Mouse (Mus musculus) brain, embryonic 14.5 days (tissue): Measurements from ENCODE around the gene Cyren.

Experiments
- CTCF ChIP-seq: fragments of 200-500 bp; IDR thresholded peaks from 2 replicates; pipeline ENCODE4 v1.5.1; 2012; ENCODE audit warnings: inconsistent platforms, mild to moderate bottlenecking, moderate library complexity, borderline replicate concordance; ENCODE audit not compliant: insufficient read depth, insufficient read length; ENCODE audit errors: extremely low read depth
- POLR2A ChIP-seq: fragments of 200-500 bp; IDR thresholded peaks from 2 replicates; pipeline ENCODE4 v1.6.1; 2012; ENCODE audit warnings: mild to moderate bottlenecking, inconsistent platforms, borderline replicate concordance; ENCODE audit not compliant: poor library complexity, insufficient read depth, insufficient read length, severe bottlenecking; ENCODE audit errors: extremely low read depth

DNA sequence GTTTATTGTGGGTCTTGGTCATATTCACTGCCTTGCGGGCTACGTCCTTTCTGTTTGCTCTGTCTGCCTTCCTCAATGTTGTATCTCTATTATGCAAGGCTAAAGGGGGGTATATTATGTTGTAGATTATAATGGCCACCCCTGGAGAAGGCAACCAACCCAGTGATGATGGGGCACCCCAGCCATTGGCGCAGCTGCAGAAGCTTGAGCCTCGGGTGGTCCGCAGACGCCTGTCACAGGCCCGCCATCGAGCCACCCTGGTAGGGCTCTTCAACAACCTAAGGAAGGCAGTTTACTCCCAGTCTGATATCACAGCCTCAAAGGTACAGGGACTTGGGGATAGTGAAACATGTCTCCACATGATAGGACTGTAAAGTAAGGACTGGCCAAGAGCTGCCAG lies 49.7 kb upstream of the Cyren start:
- TF ChIP-seq CTCF, result no peak
- TF ChIP-seq POLR2A, result no peak
